Mouse (Mus musculus): ENCODE results near the gene Sult2a7. TPM values are rescaled to one million over a fixed set of nuclear protein-coding genes. Genes with fewer than 3 reads are reported as not detected.

The Sult2a7 gene
- 0.42 and 0.49 TPM in 2 replicates for polyA plus RNA-seq (2012; rRNA removed)

GRCm38 (mm10) chr7:14494130-14494529, at the start of gene Sult2a7:
Gene Sult2a7, minus strand, starts transcription at chr7:14494230.
- Histone ChIP-seq H3K36me3 (ENCODE audit: control insufficient read depth, insufficient read depth, low read length) (no peaks in the 10 kb centered on the region), H3K4me1 (ENCODE audit: control insufficient read depth, insufficient read depth, low read length) (no peaks in the 10 kb centered on the region), H3K27ac (ENCODE audit: control insufficient read depth, insufficient read depth, low read depth, low read length) (no peak within 1 kb of the TSS), H3K4me3 (ENCODE audit: control insufficient read depth, low read depth, low read length) (no peak within 1 kb of the TSS), H3K27me3 (ENCODE audit: control insufficient read depth, insufficient read depth, low read length) (no peaks in the 10 kb centered on the region)
- TF ChIP-seq POLR2A (IDR thresholded peaks at IDR 0.05; ENCODE audit: control insufficient read depth, low read depth, low read length), result no peak

- no peaks in the 10 kb centered on the region for H3K27me3 ChIP-seq (ENCODE audit: control insufficient read depth, insufficient read depth, low read length)
- H3K4me1 ChIP-seq (ENCODE audit: control insufficient read depth, insufficient read depth, low read length), result no peaks in the 10 kb centered on the region
- no peaks in the 10 kb centered on the region for H3K36me3 ChIP-seq (ENCODE audit: control insufficient read depth, insufficient read depth, low read length)
- TF ChIP-seq CTCF (IDR thresholded peaks at IDR 0.05; ENCODE audit: control insufficient read depth, insufficient read depth, insufficient replicate concordance, low read depth, low read length) (no peak), POLR2A (IDR thresholded peaks at IDR 0.05; ENCODE audit: control insufficient read depth, low read depth, low read length) (no peak)
- no peak overlapping the region for H3K27ac ChIP-seq (ENCODE audit: control insufficient read depth, insufficient read depth, low read depth, low read length)
- no peak overlapping the region for H3K4me3 ChIP-seq (ENCODE audit: control insufficient read depth, low read depth, low read length)
Observed at GRCm38 (mm10) chr7:14525280-14525679, 31.2 kb upstream of the Sult2a7 start.

DNA sequence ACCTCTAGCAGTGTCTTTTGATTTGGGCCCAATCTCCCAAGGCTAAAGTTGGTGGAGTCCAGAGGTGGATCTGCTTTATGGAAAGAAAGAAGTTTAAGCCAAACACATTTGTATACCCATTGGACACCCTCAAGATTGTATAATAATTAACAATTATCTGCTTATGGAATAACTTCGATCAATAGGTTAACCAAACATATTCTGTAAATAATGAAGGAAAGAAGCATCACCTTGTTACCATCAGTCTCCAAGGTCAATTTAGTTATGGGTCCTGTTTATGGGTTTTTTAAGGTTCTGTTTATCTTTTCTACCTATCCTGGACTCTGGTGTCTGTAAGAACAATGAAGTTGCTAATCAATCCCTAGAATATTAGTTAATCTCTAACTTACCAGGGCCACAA, 28.6 kb upstream of the Sult2a7 start:
- H3K4me1 ChIP-seq (ENCODE audit: control insufficient read depth, insufficient read depth, low read length), result no peaks in the 10 kb centered on the region
- H3K4me3 ChIP-seq (ENCODE audit: control insufficient read depth, low read depth, low read length), result no peak overlapping the region
- no peaks in the 10 kb centered on the region for H3K36me3 ChIP-seq (ENCODE audit: control insufficient read depth, insufficient read depth, low read length)
- H3K27me3 ChIP-seq (ENCODE audit: control insufficient read depth, insufficient read depth, low read length), result no peaks in the 10 kb centered on the region
- no peak overlapping the region for H3K27ac ChIP-seq (ENCODE audit: control insufficient read depth, insufficient read depth, low read depth, low read length)
- TF ChIP-seq POLR2A (IDR thresholded peaks at IDR 0.05; ENCODE audit: control insufficient read depth, low read depth, low read length) (no peak), CTCF (IDR thresholded peaks at IDR 0.05; ENCODE audit: control insufficient read depth, insufficient read depth, insufficient replicate concordance, low read depth, low read length) (no peak)

GRCm38 (mm10) chr7:14518301-14518700, 24.3 kb upstream of the Sult2a7 start:
- Histone ChIP-seq H3K4me3 (ENCODE audit: control insufficient read depth, low read depth, low read length) (no peak overlapping the region), H3K36me3 (ENCODE audit: control insufficient read depth, insufficient read depth, low read length) (no peaks in the 10 kb centered on the region), H3K27me3 (ENCODE audit: control insufficient read depth, insufficient read depth, low read length) (no peaks in the 10 kb centered on the region), H3K4me1 (ENCODE audit: control insufficient read depth, insufficient read depth, low read length) (no peaks in the 10 kb centered on the region), H3K27ac (ENCODE audit: control insufficient read depth, insufficient read depth, low read depth, low read length) (no peak overlapping the region)
- TF ChIP-seq CTCF (IDR thresholded peaks at IDR 0.05; ENCODE audit: control insufficient read depth, insufficient read depth, insufficient replicate concordance, low read depth, low read length) (no peak), POLR2A (IDR thresholded peaks at IDR 0.05; ENCODE audit: control insufficient read depth, low read depth, low read length) (no peak)

GRCm38 (mm10) chr7:14492886-14493285, 1.1 kb downstream of the Sult2a7 start:
- no peaks in the 10 kb centered on the region for H3K4me1 ChIP-seq (ENCODE audit: control insufficient read depth, insufficient read depth, low read length)

GRCm38 (mm10) chr7:14446534-14446933, 47.5 kb downstream of the Sult2a7 start, which contains the start of gene Sult2a8:
Gene Sult2a8, minus strand, starts transcription at chr7:14446769.
- Histone ChIP-seq H3K27me3 (ENCODE audit: control insufficient read depth, insufficient read depth, low read length) (no peaks in the 10 kb centered on the region), H3K27ac (ENCODE audit: control insufficient read depth, insufficient read depth, low read depth, low read length) (no peak within 1 kb of the TSS), H3K4me1 (ENCODE audit: control insufficient read depth, insufficient read depth, low read length) (no peaks in the 10 kb centered on the region), H3K36me3 (ENCODE audit: control insufficient read depth, insufficient read depth, low read length) (no peaks in the 10 kb centered on the region), H3K4me3 (ENCODE audit: control insufficient read depth, low read depth, low read length) (no peak within 1 kb of the TSS)
- TF ChIP-seq CTCF (IDR thresholded peaks at IDR 0.05; ENCODE audit: control insufficient read depth, insufficient read depth, insufficient replicate concordance, low read depth, low read length) (no peak), POLR2A (IDR thresholded peaks at IDR 0.05; ENCODE audit: control insufficient read depth, low read depth, low read length) (no peak)

More at GRCm38 (mm10) chr7:14492886-14493285, 1.1 kb downstream of the Sult2a7 start:
- Histone ChIP-seq H3K27me3 (ENCODE audit: control insufficient read depth, insufficient read depth, low read length) (no peaks in the 10 kb centered on the region), H3K36me3 (ENCODE audit: control insufficient read depth, insufficient read depth, low read length) (no peaks in the 10 kb centered on the region), H3K4me3 (ENCODE audit: control insufficient read depth, low read depth, low read length) (no peak overlapping the region), H3K27ac (ENCODE audit: control insufficient read depth, insufficient read depth, low read depth, low read length) (no peak overlapping the region)
- no peak for TF ChIP-seq CTCF (IDR thresholded peaks at IDR 0.05; ENCODE audit: control insufficient read depth, insufficient read depth, insufficient replicate concordance, low read depth, low read length)
- TF ChIP-seq POLR2A (IDR thresholded peaks at IDR 0.05; ENCODE audit: control insufficient read depth, low read depth, low read length), result no peak

DNA sequence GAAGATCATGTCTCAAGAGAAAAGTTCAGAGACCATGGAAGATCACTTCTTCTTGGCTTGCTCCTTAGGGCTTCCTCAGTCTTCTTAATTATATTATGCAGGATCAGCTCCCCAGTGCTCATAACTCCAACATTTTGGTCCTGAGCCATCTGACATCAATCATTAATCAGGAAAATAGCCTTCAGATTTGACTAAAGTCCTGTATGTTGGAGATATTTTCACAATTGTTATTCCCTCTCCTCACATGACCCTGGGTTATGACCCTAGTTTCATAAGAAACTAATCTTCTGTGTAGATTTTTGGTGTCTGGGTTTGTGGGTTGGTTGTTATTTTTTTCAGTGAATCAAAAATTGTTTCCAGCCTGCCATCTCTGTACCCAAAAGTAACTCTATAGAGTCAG, 54.4 kb downstream of the Sult2a7 start:
- H3K27me3 ChIP-seq (ENCODE audit: control insufficient read depth, insufficient read depth, low read length), result no peaks in the 10 kb centered on the region
- H3K36me3 ChIP-seq (ENCODE audit: control insufficient read depth, insufficient read depth, low read length), result no peaks in the 10 kb centered on the region
- no peaks in the 10 kb centered on the region for H3K4me1 ChIP-seq (ENCODE audit: control insufficient read depth, insufficient read depth, low read length)
- TF ChIP-seq CTCF (IDR thresholded peaks at IDR 0.05; ENCODE audit: control insufficient read depth, insufficient read depth, insufficient replicate concordance, low read depth, low read length) (no peak), POLR2A (IDR thresholded peaks at IDR 0.05; ENCODE audit: control insufficient read depth, low read depth, low read length) (no peak)
- no peak overlapping the region for H3K27ac ChIP-seq (ENCODE audit: control insufficient read depth, insufficient read depth, low read depth, low read length)
- H3K4me3 ChIP-seq (ENCODE audit: control insufficient read depth, low read depth, low read length), result no peak overlapping the region

DNA sequence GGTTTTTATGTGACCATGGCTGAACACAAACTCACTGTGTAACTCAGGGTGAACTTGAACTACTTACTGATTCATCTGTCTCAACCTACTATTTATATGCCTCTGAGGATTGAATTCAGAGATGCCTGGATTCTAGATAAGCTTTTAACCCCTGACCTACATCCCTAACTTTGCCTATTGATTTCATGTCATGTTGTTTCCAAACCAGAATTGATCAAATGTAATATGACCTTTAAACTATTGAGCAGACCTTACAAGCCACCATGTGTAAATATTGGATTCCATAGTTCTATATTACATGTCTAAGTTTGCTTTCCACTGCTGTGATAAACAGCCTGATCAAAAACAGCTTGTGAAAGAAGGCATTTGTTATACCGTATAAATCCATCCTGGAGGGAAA, 55.5 kb downstream of the Sult2a7 start:
- no peak for TF ChIP-seq CTCF (IDR thresholded peaks at IDR 0.05; ENCODE audit: control insufficient read depth, insufficient read depth, insufficient replicate concordance, low read depth, low read length)
- no peak for TF ChIP-seq POLR2A (IDR thresholded peaks at IDR 0.05; ENCODE audit: control insufficient read depth, low read depth, low read length)
- Histone ChIP-seq H3K27ac (ENCODE audit: control insufficient read depth, insufficient read depth, low read depth, low read length) (no peak overlapping the region), H3K36me3 (ENCODE audit: control insufficient read depth, insufficient read depth, low read length) (no peaks in the 10 kb centered on the region), H3K4me1 (ENCODE audit: control insufficient read depth, insufficient read depth, low read length) (no peaks in the 10 kb centered on the region), H3K4me3 (ENCODE audit: control insufficient read depth, low read depth, low read length) (no peak overlapping the region), H3K27me3 (ENCODE audit: control insufficient read depth, insufficient read depth, low read length) (no peaks in the 10 kb centered on the region)
